Mouse (Mus musculus) CD4-positive, CD25-positive, alpha-beta regulatory T cell, adult 9 weeks (primary cell): ENCODE data around the gene Srrd. TPM values are rescaled to one million over a fixed set of nuclear protein-coding genes. Genes with fewer than 3 reads are reported as not detected.

ENCODE experiments used
- polyA plus RNA-seq: library from polyadenylated mRNA; unstranded; fragments of 100-300 nt; shearing (Covaris generic); gene quantifications from one replicate; pipeline ENCODE4 v1.2.1, GENCODE M21; 2017

Gene Srrd
- 3.1 TPM for polyA plus RNA-seq

GRCm38 (mm10) chr5:112342463-112343204, at the start of gene Srrd, which contains the start of gene Hps4:
Gene Srrd, minus strand, starts transcription at chr5:112343040.
Gene Hps4, plus strand, starts transcription at chr5:112343083.

GRCm38 (mm10) chr5:112355910-112356309, 13.1 kb upstream of the Srrd start, which contains the start of gene Gm6583:
Gene Gm6583, minus strand, starts transcription at chr5:112356033.

GRCm38 (mm10) chr5:112325546-112326445, 17.0 kb downstream of the Srrd start, which contains the start of gene Tfip11:
Gene Tfip11, plus strand, starts transcription at chr5:112326358.

Other genes with a start within 250 kb of the Srrd start
- gene Cryba4, start 90.5 kb downstream of the Srrd start, polyA plus RNA-seq = 0.51 TPM
- gene Crybb1, start 87.2 kb downstream of the Srrd start, polyA plus RNA-seq = not detected
- gene Tpst2, start 66.3 kb downstream of the Srrd start, polyA plus RNA-seq = 92.5 TPM
- gene Tfip11, start 16.7 kb downstream of the Srrd start, polyA plus RNA-seq = 47.7 TPM
- gene Hps4, start within 50 bp of the Srrd start, polyA plus RNA-seq = 27.2 TPM
- 0.36 TPM for gene Gm6583, start 13.0 kb upstream of the Srrd start, polyA plus RNA-seq
- not detected for gene Asphd2, start 51.8 kb upstream of the Srrd start, polyA plus RNA-seq
- gene Gm6588, start 106.4 kb upstream of the Srrd start, polyA plus RNA-seq = not detected
- gene Sez6l, start 234.1 kb upstream of the Srrd start, polyA plus RNA-seq = not detected